Mouse (Mus musculus) thymus, postnatal 25 days (tissue): ENCODE measurements around the gene Patj.
A peak's percentile ranks its signal among the peaks of the same experiment; 100 is the strongest.
"Not testable (repeated sequence)": the region's sequence is repeated elsewhere in the genome, so short reads cannot be mapped to it uniquely, and the experiment has no call there.

Experiments
- DNase-seq: peaks from one replicate; pipeline ENCODE4 v3.0.0; 2022

Gene Patj

DNA sequence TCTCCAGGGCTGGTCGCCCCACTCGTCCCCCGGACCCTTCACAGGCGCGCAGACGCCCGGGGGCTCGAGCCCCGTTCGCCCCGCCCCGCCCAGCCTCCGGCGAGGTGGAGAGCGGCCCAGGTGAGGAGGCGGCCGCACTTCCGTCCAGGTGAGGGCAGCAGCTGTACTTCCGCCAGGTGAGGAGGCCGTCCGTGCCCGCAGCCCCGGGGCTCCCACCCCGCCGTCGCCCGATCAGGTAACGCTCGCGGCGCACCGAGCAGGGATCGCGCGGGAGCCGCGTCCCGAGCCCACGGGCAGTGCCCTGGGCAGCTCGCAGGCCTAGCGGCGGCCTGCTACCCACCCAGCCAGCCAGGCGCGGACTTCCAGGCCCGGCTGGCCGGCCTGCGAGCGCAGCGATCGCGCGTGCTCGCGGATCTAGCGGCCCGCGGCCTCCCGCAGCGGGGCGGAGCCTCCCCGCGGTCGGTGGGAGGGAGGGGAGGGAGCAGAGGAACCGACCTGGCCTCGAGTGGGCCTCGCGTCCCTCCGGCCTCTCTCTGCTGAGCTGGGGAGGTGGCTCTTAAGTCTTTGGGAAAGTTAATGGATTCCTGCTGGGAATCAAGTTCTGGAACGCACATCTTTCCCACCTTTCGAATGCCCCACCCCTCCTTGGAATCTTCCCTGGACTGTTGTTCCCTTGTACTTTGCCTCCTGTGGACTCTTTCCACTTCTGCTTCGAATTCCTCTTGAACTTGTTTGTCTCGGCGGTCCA lies at the start of gene Patj:
TSS of gene Patj (plus strand) at position 96 of the 748 bp plus-strand sequence.
- DNase-seq = peak; percentile 56

DNA sequence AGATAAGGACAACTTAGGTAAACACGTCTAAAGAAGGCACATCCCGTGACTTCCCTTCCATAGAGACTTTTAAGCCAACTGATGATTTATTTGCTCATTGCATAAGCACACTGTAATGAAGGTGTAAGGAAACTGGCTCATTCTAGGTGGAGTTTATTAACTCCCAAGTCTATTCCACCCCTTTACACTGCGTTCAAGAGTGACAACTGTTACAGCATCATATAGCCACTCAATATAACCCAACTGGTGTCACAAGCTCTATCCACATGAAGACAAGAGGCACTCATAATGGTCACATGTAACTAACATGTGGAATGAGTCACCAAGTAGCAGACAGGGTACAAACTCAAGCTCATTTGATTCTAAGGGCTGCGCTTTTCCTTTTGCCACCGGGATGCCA lies 47.0 kb upstream of the Patj start:
- no peak for DNase-seq

DNA sequence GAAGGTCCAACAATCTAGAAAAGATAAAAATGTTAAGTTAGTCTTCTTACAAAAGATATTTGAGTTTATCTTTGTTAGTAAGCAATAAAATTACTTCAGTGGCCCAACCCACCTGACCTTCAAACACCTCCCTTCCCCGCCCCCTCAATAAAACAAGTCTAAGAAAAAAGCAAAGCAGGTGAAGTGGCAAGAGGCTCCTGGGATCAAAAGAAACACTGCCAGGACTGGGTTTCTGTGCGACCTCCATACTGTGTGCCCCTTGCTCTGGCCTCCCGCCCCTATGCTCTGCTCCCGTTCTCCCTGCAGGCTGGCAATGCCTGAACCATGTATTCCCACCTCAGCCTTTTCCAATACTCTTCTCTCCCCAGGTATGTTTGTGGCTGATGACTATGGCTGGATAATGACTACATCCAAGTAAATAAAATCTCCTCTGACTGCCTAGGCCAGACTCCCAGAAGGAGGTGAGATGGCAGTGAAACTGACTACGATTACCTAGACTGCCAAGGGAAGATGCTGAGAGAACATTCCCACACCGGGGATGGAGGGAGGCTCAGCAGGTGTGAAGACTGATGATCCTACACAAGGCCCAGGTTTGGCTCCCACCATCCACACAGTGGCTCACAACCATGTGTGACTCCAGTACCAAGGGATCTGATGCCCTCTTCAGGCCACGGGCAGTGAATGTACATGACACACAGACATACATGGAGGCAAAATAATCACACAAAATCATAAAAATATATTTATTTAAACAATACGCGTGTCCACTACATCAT lies 37.4 kb upstream of the Patj start:
- no peak for DNase-seq

DNA sequence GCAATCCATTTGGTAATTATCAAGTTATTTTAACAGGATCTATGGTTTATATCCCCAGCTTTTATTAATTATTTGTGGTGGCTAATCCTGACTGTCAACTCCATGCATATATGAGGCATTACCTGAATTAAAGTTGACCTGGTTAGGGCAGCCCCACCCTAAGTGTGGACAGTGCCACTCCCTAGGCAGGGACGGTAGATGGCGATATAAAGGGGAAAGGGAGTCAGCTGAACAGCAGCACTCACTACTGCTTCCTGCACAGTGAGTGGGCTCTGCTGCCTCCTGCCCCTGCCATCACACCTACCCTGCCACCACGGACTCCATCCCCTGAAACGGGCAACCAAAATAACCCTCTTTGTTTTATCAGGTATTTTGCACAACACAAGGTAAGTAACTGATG lies 20.2 kb upstream of the Patj start:
- peak; percentile 21 for DNase-seq

DNA sequence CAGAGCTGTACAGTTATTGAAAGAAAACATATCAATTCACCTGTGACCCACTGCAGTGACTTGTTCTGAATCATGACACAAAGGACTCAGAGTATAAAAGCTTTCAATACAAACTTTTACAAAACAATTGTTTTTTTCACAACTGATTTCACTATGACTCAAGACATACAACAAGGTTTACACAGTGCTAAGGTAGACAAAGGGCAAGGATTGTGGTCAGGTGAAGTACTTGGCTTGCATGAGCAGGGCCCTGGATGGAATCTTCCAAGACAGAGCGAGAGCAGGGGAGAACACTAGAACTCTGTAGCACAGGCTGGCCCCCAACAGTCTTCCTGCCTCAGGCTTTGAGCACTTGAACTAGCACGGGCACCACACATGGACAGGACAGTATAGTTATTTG lies 18.6 kb upstream of the Patj start:
- no peak for DNase-seq

DNA sequence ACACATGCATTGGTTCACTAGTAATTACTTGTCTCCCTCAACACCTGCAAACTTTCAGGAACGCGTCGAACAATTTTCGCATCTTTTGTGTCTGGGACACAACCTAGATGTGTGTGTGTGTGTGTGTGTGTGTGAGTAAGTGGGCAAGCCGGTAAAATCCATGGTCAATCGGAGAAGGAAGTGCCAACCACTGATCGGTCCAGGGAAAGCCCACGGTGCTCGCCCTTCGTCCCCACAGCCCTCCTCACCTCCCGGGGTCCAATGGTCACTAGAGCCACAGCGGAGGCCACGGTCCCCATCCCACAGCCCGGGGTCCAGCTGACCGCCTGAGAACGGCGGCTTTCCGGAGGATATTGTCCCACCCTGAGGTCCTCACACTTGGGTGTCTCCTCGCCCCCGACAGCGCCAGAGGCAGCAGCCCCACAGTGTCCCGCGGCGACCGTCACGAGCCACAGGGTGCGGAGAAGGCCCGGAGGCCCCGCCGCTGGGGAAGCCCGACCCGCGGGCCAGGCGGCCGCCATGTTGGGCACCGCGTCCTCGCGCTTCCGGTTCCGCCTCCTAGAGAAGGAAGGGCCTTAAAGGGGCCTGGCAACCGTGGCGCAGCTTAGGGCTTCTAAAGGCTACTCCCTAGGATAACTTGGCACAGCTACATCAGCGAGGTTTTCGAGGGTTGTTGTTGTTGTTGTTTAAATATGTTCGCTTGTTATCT lies 12.7 kb upstream of the Patj start, which contains the start of gene Tm2d1:
TSS of gene Tm2d1 (minus strand) at position 591 of the 709 bp plus-strand sequence.
- peak; percentile 81 for DNase-seq

DNA sequence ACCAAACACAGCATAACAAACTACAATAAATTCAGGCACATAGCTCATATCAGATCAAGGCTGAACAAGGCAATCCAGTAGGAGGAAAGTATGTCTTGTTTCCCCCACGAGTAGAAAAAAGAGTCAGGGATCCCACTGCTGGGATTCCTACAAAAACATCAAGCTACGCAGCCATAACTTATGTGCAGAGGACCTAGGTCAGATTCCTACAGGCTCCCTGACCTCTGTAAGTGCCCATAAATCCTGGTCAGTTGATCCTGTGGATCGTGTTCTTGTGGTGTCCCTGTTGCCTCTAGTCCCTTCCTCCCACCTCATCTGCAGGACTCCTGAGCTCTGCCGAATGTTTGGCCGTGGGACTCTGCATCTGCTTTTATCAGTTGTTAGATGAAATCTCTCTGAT lies 10.5 kb upstream of the Patj start:
- DNase-seq = no peak

DNA sequence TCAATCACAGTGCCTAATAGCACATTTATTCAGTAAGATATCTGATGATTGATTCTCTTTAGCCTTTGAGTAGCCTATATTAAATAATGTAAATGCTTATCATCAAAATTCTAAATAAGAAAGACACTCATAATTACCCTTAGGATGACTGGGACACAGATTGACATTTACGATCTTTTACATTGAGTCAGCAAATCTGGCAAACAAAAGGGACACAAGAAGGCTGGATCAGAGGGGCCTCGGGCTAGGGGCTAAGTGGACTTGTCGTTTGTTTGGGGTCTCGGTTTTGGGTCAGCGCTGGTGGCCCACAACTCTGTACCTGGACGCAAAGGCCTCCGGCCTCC lies 267 bp upstream of the Patj start:
- no peak for DNase-seq

DNA sequence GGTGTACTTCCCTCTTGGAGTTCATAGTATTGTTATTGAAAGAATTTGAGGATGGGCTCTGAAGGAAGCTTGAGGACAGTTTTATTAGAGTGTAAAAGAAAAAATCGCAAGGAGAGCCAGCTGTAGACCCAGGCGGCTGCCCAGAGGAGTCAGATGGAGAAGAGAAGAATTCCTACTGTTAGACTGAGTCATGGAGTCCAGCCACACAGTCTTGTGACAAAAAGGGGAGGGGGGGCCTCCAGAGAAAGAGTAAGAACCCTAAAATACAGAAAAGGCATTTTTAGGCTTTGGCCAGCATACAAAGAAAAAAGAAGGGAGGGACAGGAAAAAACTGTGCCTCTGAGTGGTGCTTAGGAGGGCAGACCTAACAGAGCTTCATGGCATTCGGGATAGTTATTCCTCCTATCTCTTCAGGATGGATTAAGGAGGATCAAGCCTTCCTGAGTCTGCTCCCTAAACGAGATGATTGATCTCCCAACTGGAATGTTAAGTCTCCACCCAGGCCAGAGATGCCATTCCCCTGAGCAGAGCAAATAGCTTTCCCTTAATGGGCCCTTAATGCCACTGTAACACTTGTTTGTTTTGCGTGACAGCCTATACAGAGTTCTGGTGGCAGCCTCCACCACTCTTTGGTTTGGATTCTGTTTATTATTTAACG lies 5.5 kb downstream of the Patj start:
- DNase-seq = no peak

DNA sequence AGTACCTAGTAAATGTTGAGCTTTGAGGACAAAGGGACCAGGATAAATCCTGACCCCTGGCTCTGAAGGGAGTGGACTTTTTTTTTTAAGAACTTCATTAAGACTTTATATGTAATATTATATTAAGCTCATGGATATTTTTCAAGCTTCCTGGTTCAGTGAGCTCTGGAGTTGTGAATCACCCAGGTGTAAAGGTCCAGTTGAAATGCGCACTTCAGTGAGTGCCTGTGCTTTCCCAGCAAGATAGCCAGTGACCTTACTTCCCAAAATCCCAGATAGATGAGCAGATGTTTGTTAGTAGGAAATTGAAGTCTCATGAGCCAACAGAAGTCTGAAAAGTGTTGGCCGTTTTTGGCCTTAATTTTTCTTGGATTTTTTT lies 6.0 kb downstream of the Patj start:
- no peak for DNase-seq

DNA sequence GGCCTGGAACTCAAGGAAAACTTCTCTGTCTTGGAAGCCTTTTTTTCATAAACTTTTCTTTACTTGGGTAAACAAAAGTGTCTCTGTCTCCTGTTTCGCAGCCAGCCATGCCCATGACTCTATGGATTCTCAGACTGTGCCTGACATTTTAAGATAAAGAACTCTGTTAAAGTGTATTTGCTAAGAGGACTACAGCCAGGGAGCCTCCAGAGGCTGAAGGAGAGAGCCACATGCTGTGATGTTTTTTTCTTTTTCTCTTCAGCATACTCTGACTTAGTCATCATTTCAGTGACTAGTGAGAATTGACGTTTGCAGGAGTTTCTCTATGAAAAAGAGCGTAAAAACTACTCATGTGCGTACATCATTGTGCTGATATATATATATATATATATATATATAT lies 7.9 kb downstream of the Patj start:
- DNase-seq = no peak

DNA sequence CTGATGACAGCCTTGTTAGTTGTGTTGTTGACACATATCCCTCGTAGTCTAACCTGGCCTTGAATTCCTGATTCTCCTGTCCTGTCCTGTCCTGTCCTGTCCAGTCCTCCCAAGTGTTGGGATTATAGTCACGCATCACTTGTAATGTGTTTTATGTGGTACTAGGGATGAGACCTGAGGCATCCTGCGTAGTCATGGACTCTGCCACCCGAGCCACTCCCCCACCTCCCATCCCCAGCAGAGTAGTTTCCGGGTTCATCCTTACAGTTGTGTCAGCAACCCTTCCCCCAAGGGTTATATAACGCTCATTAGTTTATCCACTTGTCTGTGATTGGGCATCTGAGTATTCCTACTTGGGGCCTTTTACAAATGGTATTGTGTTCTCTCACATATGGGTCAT lies 8.8 kb downstream of the Patj start:
- no peak for DNase-seq

DNA sequence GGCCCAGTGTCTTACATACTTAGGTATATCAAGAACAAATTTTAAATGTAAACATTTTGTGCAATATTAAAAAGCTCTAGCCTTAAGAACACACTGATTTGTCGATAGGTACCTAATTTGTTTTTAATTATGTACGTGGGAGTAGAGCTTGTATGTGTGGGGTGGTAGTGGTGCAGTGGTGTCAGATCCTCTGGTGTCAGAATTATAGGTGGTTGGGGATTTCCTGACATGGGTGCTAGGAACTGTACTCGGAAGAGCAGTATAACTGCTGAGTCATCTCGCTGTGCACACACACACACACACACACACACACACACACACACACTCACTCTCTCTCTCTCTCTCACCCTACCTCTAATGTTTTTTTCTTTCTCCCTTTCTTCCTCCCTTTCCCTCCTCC lies 12.9 kb downstream of the Patj start:
- DNase-seq = no peak

DNA sequence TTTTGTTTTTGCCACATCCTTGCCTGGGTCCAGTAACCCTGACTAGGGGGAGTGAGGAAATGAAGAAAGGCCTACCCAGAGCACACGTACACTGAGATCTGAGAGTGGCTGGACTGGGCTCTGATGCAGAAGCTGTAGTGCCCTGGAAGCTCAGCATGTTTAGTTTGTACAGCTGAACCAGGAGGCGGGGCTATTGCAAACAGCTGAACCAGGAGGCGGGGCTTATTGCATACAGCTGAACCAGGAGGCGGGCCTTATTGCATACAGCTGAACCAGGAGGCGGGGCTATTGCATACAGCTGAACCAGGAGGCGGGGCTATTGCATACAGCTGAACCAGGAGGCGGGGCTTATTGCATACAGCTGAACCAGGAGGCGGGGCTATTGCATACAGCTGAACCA lies 19.6 kb downstream of the Patj start:
- not testable (repeated sequence) for DNase-seq

DNA sequence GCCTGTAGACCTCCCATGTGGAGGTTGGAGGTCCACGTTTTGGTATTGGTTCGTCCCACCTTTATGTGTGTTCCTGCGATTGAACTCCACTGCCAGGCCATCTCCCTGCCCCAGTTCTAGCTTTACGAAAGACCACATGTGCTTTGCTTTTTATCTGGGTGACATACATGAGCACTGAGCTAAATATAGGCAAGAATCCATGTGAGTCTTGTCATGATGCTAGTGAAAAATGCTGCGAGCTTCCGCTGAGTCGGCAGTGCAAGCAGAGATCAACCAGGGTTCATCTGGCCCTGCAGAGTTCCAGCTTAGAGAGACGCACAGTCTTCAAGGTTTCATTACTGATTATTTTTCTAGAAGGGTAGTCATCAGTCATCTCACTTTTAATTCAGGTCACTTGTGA lies 32.8 kb downstream of the Patj start:
- DNase-seq = no peak

DNA sequence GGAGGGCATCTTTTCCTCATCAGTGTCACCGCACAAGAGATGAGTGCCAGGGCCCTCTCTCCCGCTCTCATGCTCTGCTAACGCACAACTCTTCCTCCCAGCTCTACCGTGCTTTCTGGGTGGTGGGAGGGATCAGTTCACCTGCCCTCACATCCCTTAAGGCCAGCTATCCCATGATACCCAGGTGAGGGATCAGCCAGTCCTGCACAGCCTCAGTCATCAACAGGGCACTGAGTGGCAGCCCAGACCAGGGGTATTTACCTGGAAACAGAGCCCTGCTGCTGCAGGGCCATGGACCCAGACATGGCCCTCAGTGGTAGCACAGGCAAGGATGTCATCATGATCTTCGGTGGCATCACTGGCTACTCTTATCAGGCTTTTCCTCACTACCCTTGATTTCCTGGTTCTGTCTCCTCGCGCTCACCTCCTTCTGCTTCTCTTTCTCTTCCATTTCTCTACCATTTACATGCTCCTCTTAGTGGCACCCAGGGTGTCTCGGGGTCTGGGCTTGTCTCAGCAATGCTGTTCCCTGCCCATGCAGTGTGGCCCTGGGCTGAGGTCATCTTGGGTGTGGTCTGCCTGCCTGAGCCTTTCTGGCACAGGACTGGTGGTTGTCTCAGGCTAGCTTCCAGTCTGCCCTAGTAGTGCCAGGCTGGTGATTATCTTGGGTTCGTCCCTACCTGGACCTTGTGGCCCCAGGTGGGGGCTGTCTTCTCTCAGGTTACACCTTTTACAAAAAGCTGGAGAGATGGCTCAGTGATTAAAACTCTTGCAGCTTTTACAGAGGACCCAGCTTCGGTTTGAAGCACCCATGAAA lies 40.3 kb downstream of the Patj start:
- DNase-seq = peak; percentile 58

DNA sequence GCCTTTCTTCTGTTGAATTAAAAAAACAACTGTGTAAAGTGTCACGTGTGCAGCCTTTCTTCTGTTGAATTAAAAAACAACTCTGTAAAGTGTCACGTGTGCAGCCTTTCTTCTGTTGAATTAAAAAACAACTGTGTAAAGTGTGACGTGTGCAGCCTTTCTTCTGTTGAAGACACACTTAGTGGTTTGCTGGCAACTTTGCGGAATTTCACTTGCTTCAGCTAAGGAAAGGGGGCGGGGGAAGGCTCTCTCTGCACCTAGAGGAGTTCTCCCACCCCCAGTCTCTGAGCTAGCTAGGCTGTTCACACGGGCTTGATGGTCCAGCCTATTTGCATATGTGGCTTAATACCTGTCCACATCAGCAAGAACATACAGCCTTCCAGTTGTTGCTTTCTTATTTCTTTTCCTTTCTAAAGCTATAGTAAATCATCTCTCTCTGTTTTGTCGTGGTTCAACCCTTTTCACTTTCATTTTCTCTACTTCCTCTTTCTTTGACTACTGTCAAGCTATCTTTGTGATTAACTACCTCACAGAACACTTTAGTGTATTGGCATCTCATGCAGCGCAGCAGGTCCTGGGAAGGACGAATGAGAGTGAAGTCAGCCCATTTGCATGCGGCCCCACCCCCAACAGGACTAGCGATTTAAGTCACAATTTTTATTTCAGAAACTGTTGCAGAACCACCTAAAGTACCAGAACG lies 41.2 kb downstream of the Patj start:
- peak; percentile 82 for DNase-seq

DNA sequence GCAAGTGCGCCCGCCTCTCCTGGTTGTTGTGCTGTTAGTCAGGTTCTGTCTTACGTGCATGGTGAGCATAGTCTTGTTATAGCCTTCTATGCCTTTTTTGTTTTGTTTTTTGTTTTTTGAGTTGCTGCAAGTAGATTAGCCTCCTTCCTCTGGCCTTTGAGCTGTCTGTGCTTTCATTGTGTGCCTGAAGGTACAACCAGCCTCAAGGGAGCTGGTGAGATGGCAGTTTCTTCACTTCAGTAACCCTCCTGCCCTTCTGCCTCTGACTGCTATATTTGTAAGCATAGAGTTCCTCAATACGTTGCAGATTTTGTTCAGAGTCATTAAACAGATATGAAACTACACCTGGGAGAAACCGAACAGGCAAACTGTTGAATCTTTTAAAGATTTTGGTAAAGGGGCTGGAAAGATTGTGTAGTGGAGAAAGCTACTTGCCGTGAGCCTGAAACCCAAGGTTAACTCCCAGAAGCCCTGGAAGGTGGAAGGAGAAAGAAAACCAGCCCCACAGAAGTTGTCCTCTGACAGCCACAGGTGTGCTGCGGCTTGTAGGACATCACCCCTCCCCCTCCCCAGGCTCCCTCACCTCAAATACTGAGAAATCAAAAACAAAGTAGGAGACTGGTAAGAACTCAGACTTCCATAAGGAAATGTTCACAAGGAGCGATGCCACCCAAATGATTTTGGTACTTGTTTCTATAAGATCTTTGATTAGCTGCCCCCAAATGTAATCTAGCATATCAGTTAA lies 43.8 kb downstream of the Patj start:
- peak; percentile 41 for DNase-seq

DNA sequence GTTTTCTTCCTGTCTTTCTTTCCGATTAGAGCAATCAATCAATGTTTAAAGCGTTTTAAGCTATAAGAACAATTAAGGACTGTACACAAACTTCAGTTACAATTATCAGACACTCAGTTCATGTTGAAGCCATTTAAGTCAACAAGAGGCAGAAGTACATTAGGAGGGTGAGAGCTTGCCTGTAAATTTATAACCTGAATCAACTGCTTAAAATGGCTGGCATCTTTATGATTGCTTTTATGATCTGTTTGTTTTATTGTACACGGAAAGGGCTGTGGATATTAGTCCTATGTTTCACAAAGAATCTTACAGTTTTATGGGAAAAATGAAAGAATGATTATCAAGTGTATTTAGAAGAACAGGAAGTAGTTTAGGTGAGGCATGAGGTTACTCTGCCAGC lies 45.7 kb downstream of the Patj start:
- DNase-seq = no peak

DNA sequence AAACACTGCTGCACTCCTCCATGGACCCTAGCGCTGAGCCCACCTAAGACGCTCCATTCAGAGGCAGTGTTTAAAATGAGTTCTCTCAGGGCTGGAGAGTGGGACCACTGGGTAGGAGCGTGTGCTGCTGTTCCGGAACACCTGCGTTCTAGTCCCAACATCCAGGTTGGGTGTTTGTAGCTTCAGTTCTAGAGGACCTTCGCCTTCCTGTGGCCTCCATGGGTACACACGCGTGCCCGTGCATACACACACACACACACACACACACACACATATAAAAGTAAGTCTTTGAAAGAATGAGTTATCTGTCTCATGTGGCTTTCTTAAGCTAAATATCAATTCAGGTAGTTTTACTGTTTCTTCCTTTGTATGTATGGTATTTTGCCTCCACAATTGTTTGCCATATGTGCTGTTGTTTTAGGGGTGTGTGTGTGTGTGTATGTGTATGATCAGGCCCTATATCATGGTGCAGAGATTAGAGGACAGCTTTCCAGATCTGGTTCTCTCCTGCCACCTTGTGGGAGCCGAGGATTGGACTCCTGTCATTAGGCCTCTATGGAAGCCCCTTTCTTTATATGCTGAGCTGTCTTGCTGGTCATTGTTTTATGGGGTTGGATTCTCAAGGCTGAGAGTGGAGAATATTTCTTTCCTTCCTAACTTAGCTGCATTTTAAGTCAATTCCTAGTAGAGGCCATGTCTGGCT lies 49.0 kb downstream of the Patj start:
- peak; percentile 73 for DNase-seq
